Mouse (Mus musculus) skeletal muscle tissue, adult 2 months (tissue): ENCODE results near the gene Col9a1.
A peak's percentile ranks its signal among the peaks of the same experiment; 100 is the strongest.

Source experiments
- DNase-seq: peaks from one replicate; pipeline ENCODE4 v3.0.0-alpha.2; 2012; ENCODE audit warnings: low read depth, low spot score

The Col9a1 gene

DNA sequence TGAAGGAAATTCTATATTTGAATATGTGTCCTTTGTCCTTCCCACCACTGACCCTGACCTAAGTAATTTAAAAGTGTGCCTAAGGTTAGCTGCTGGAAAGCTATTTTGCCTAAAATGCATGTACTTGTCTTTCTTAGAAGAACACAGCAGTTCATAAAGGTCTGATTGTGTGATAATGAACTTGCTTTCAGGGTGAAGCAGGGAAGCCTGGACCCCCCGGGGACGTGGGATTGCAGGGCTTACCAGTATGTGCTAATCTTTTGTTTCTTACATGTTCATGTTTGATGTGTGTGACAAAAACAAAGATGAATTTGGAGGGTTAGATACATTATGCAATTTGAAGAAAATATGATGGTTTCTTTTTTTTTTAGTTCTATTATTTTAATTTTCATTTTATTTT lies 44.8 kb downstream of the Col9a1 start:
- DNase-seq = no peak

- no peak for DNase-seq
These were observed 45.7 kb downstream of the Col9a1 start for GRCm38 (mm10) chr1:24222981-24223612.

GRCm38 (mm10) chr1:24225825-24226526 lies 48.6 kb downstream of the Col9a1 start:
- DNase-seq = no peak

- DNase-seq = no peak
These were observed 49.7 kb downstream of the Col9a1 start for GRCm38 (mm10) chr1:24226941-24227711.

DNA sequence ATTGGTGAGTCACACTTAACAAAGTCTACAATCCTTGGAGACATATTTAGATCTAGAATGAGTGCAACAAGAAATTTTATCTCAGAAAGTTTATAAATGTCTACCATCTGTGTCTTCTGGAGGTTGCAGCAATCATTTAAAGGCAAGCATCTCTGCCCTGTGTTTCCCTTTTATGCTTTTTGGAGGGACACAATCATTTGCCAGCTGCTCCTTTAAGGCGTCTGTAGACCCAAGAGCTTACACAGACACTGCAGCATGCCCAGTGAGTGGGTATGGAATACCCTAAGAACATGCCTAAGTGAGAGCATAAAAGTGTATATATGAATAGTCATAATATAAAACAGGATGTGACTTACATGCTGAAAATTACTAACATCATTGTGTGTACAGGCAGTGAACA lies 52.1 kb downstream of the Col9a1 start:
- no peak for DNase-seq

GRCm38 (mm10) chr1:24230428-24230827 lies 53.0 kb downstream of the Col9a1 start:
- no peak for DNase-seq

DNA sequence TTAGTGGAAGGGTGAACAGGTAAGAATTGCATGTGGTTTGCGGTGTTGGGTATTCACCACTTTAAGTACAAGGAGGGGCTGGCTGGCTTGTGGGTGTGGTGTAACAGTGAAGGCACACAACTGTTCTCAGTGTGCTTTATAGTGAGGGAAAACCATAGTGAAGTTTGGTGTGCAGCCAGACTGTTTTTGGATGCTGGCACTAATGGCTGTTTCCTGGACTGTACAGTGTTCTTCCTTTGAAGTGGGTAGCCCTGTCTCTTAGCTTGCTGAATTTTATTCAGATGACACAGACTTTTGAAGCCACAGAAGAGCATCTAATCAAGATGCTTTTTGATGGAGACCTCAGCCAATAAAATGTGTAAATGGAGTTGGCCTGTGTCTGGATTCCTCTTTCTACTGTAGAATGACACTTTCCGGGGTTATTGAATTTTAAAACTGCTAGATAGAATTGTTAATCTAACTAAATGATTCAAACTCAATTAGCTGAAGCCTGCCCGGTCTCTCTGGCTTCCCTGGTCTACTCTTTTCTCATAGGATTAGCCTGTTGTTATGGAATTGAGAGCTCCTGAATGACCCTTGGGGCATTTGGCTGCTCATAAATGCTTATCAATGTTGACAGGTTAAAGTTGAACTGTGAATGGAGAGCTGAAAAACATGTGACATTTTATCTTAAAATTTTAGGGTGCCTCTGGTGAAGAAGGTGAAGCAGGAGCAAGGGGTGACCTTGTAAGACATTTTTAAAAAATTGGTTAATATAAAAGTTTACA lies 54.3 kb downstream of the Col9a1 start:
- DNase-seq = no peak

DNA sequence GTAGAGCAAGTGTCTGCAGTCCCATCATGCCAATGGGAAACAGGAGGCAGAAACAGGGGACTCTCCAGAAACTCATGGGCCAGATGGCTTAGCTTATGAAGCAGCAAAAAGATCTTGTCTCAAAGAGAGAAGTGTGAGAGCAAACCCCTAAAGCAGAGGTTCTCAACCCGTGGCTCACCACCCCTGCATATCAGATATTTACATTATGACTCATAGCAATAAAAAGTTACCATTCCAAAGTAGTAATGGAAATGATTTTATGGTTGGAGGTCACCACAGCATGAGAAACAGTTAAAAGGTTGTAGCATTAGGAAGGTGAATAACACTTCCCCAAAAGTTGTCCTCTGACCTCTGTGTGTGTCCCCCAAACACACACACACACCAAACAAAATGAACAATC lies 58.9 kb downstream of the Col9a1 start:
- no peak for DNase-seq

DNA sequence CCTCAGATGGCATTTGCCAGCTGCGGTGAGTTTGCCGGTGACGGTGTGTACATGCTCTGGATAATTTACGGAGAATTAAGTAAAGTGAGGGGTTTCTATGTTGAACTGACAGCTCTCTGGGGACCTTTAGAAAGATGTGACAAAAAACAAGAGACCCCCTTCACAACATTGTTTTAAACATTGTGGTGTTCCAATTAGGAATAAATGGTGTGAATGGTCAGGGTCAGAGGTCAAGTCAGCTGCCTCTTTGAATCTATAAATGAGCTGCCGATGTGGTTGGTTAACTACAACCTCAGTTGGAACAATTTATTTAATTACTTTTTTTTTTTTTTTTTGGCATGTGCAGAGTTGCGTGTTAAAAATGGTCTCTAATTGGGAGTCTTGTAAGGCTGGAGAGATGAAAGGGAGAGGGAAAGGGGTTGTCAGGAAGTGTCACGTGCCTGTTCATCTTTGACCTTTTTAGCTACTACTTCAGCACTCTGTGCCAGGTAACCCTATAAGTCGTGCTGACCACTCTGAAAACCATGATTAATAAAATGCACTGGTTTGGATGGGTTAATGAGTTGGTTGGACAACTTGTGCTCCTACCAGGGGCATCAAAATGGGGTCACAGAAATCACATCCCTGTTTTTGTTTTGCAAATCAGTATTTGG lies 62.8 kb downstream of the Col9a1 start:
- no peak for DNase-seq

DNA sequence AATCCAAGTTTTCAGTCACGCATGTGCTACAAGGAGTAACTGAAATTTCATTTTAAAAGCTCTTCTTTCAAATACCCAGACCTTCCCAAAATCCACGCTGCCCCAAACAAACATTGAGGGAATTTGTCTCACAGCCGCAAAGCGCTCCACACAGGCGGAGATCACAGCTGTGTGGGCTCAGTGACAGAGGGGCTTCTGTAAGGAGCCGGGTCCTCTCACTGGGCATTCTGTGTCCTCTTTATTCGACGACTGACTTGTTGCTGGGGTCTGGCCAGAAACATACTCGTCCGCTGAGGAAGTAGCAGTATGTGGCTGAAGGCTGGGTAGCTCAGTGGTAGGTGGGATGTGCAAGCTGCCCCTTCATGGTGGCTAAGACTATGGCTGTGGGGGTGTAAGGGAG lies 67.5 kb downstream of the Col9a1 start:
- DNase-seq = no peak

GRCm38 (mm10) chr1:24245700-24246375 lies 68.4 kb downstream of the Col9a1 start:
- no peak for DNase-seq

DNA sequence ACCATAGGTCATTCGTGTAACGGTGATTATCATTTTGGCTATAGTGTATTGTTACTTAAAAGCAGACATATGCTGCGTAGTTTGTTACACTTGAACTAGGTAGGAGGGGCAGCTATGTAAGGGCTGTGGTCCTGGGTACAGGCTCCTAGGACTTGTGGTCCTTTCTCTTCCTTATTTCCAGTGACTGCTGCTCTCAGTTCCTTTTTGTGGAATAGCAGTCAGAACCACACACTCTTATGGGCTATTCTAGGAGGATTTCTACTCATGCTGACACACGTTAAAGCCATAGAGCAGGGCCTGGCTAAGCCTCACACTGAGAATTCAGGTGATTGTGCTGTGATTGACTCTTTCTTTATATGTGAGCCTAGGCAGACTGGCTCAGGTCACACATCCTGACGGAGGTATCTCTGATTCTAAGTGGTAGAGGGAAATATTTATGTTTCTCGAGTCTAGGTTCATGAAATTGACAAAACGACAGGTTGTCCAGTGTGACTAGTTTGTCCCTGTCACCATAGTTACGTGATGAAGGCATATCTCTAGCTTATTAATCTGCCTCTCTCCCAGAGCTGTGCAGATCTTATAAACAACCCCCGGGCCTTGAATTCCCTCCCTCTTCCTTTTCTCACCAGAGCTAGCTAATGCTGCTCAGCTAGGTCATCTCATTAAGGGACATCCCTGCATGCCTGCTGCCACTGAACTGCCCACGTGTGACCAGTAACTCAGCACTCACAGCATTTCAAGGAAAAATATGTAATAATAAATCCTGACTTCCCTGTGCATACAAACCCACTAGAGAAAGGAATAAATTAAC lies 71.1 kb downstream of the Col9a1 start:
- no peak for DNase-seq

GRCm38 (mm10) chr1:24249105-24249664 lies 71.8 kb downstream of the Col9a1 start:
- DNase-seq = peak; percentile 7

DNA sequence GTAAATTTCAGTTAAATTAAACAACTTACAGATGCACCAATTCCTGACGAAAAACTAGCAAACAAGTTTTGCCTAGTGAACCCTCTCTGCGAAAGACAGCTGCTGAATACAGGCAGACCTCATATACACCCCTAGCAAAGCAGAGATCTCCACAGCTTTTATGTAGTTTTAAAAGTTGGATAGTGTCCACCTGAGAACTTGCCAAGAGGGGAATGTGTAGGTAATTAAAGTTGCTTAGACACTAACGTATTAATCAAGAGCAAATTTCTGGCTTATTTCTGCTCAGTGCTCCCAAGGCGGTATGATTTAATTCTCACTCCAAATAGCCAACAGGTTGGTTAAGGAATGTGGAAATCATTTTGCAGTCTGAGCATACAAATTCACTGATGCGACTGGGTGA lies 80.6 kb downstream of the Col9a1 start:
- DNase-seq = no peak

DNA sequence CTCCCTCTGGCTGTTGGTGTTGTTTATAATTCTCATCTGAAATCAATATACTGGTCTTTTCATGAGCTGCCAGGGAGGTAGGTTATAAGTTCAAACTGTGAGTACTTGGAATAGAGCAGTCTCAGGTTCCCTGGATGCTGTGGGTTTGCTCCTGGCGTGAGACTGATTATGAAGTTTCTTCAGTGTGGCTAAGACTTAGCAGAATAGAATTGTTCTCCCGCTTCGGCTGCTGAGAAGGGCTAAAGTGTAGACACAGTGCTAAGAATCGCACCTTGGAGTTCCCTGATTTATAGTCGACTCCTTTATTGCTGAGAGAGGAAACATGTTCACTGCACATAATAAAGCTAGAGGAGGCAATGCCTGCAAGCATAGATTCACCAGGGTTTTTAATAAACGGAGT lies 82.0 kb downstream of the Col9a1 start:
- DNase-seq = no peak

DNA sequence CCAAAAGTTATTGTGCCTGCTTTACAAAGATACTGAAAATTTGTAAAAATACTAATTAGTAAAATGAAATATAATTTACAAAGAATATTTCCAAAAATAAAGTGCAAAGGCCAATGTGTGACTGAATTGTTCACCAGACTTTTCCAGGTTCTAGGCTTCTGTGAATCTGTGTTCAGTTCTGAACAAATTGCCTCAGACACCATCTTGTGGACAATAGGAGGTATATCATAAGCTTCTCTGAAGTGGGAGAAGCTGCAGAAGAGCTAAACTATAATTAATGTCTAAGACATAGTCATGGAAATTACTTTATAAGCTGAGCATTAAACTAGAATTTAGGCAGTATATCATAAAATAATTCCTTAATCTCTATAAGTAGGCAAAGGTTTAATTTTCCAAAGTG lies 83.8 kb downstream of the Col9a1 start:
- no peak for DNase-seq

DNA sequence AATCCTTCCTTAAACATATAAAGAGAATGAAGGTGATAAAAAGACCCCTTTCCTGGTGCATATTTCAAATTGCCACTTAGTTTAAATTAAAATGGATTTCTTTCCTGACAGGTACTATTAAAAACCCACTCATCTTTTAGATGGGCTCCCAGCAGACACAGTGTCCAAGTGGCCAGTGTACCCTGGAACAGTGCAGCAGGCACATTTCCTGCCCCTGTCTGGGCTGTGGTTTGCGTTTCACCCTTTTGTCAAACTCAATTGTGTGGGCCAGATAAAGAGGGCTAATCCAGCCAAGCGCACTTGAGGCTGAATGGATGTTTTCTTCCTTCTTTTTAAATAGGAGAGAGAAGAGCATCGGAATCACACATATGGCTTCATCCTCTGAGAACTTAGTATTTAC lies 89.6 kb downstream of the Col9a1 start:
- no peak for DNase-seq

DNA sequence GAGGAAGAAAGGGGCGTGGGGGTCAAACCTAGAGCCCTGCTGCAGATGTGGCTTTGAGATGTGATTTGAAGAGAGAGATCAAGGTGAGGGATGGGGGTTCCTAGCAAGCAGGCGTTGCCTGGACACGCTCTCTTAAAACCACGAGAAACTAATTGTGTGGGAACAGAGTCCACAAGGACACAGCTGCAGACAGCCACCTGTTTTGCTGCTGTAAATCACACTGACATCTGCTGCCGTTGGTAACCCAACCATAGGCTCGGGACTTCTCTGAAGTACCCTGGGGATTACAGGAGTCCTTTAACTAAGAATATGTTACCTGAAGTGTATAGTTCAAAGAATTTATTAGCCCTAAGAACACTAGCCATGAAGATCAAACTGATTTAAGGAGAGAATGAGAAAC lies 109.0 kb downstream of the Col9a1 start:
- DNase-seq = peak; percentile 38

DNA sequence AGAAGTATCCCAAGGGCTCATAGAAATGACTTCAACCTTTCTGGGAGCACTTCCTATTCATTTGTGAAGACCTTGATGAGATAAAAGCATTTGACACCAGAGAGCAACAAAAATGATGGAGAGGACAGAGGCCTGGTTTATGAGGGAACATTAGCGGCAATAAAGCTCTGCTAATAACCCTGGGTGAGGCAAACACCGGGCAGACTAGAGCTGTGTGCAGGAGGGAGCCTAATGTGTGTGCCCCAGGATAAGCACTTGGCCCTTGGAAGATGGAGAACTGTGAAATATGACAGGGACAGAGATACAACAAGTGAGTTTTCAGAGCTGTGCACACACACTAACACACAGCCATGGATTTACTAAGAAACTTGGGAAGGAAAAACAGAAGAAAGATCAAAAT lies 115.1 kb downstream of the Col9a1 start:
- no peak for DNase-seq
